Mouse (Mus musculus): Measurements from ENCODE around the gene Ccpg1os. TPM values are rescaled to one million over a fixed set of nuclear protein-coding genes. Genes with fewer than 3 reads are reported as not detected.

Ccpg1os gene
- total RNA-seq, 1 experiment from 2014 or later = 15.3 TPM

DNA sequence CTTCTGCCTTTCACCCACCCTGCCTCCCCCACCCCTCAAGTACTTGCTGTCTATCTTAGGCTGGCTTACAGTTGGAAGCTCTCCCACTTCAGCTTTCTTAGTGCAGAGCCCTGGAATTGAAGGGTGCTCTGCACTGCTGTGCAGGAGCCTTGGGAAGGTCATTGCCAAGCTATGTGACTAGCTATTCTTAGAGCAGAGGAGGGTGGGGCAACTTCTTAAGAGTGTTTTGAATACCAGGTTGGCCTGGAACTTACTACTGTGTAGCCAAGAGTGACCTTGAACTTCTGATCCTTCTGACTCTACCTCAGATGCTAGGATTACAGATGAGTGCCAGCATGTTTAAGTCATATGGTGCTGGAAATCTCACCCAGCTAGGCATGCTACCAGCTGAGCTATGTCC, 11.0 kb upstream of the Ccpg1os start:
- no peak for ATAC-seq (replicated peaks in 1 of 2; ENCODE audit: insufficient read depth in 1 of 2, low FRiP score in 2 of 2, low TSS enrichment in 1 of 2, low read depth in 1 of 2, poor library complexity in 2 of 2, severe bottlenecking in 2 of 2)

DNA sequence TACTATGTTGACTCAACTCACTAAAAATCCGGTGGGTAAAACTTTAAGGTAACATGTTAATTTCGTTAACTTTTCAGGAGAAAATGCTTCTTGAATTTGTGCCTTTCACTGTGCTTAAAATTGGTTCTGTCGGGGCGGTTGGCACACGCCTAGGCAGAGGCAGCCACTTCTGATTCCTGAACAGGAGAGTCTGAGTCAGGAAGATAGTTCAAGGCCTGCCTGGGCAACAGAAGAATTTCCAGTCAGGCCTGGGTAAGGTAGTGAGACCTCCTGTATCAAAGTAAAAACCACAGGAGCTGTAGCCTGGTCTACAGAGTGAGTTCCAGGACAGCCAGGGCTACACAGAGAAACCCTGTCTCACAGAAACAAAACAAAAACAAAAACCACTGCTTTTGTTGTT, 7.4 kb upstream of the Ccpg1os start:
- ATAC-seq (replicated peaks in 1 of 2; ENCODE audit: insufficient read depth in 1 of 2, low FRiP score in 2 of 2, low TSS enrichment in 1 of 2, low read depth in 1 of 2, poor library complexity in 2 of 2, severe bottlenecking in 2 of 2) = no peak

DNA sequence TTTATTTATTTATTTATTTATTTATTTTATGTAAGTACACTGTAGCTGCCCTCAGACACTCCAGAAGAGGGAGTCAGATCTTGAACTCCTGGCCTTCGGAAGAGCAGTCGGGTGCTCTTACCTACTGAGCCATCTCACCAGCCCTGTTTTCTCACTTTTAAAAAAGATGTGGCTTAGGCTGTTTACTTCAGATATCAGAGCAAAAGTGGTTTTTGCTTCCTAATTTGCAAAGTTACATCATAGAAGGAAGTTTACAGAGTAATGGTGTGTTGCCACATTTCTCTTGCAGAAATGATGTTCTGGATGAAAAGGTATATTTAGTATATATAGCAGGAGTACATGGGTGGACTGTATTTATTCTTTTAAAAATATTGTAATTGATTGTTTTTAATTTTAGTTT, 6.2 kb upstream of the Ccpg1os start:
- ATAC-seq (replicated peaks in 1 of 2; ENCODE audit: insufficient read depth in 1 of 2, low FRiP score in 2 of 2, low TSS enrichment in 1 of 2, low read depth in 1 of 2, poor library complexity in 2 of 2, severe bottlenecking in 2 of 2) = peak in 1 of 2 experiments; percentile 48; a peak in 1 of 4 replicates

DNA sequence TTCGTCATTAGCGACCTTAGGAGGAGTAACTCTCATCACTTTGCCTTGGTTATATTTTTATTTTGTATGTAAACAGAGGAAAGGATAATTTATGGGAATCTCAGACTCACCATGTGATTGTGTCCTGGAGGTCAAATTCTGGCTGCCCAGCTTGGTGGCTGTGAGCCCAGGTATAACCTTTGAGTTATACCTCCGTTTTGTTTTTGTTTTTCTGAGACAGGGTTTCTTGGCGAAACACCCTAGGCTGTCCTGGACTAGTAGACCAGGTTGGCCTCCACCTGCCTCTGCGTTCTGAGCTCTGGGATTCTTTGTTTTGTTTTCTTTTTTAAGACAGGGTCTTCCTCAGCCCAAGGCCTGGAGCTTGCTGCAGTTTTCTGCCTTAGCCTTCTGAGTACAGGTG, 3.5 kb upstream of the Ccpg1os start:
- no peak for ATAC-seq (replicated peaks in 1 of 2; ENCODE audit: insufficient read depth in 1 of 2, low FRiP score in 2 of 2, low TSS enrichment in 1 of 2, low read depth in 1 of 2, poor library complexity in 2 of 2, severe bottlenecking in 2 of 2)

DNA sequence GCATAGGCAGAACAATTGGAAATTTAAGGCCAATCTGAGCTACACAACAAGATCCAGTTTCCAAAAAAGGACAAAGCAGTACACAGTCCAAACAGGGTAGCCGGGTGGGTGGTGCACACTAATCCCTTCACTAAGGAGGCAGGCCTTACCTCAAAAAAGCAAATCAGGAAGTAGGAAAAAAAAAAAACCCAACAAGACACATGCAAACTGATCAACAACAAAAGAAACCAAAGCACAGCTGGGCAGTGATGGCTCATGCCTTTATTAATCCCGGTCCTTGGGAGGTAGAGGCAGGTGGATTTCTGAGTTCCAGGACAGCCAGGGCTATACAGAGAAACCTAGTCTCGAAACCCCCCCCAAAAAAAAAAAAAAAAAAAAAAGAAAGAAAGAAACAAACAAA, 2.5 kb upstream of the Ccpg1os start:
- no peak for ATAC-seq (replicated peaks in 1 of 2; ENCODE audit: insufficient read depth in 1 of 2, low FRiP score in 2 of 2, low TSS enrichment in 1 of 2, low read depth in 1 of 2, poor library complexity in 2 of 2, severe bottlenecking in 2 of 2)

DNA sequence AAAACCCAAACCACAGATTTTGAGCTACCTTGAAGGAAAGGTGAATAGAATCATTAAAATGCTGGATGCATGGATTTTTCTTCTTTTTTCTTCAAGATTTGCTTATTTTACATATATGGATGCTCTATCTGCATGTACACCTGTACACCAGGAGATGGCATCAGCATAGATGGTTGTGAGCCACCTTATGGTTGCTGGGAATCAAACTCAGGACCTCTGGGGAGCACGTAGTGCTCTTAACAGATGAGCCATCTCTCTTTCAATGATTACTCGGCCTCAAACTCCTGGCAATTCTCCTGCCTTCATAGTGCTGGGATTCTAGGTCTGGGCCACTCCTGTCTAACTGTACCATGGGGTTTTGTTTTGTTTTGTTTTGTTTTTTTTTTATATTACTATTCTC, 2.1 kb downstream of the Ccpg1os start:
- no peak for ATAC-seq (replicated peaks in 1 of 2; ENCODE audit: insufficient read depth in 1 of 2, low FRiP score in 2 of 2, low TSS enrichment in 1 of 2, low read depth in 1 of 2, poor library complexity in 2 of 2, severe bottlenecking in 2 of 2)

DNA sequence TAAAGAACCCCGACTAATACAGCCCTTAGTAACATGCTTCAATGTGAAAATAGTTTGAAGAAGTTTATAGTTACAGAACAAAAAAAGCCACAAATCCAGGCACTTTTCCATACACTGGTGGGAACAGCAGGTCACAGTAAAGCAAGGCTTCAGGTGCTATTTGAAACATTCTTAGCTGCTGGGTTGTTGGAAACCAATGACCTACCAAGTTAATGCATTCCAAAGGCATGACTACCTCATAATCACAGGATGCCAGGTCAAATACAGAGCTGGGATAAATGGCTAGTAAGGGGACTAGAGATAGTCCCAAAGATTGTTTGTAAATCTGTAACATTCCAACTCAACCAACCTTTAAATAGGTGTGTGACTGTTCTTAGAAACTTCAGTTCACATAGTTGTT, 9.9 kb downstream of the Ccpg1os start:
- no peak for ATAC-seq (replicated peaks in 1 of 2; ENCODE audit: insufficient read depth in 1 of 2, low FRiP score in 2 of 2, low TSS enrichment in 1 of 2, low read depth in 1 of 2, poor library complexity in 2 of 2, severe bottlenecking in 2 of 2)

DNA sequence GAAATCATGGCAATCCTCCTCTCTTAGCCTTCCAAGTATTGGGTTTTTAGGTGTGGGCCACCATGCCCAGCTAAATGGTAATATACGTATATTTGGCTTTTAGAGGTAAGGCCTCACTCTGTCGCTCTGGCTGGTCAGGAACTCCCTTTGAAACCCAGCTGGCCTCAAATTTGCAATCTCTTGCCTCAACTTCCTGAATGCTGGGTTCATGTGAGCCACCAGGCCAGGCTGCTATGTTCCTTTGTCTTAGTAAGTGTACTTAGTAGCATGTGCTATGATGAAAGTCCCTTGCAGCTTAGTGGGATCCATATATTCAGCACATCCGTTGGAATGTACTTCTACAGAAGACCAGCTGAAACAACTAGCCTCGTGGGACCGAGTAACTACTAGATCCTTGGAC, 10.4 kb downstream of the Ccpg1os start:
- peak in 1 of 2 experiments; percentile 45; a peak in 1 of 4 replicates for ATAC-seq (replicated peaks in 1 of 2; ENCODE audit: insufficient read depth in 1 of 2, low FRiP score in 2 of 2, low TSS enrichment in 1 of 2, low read depth in 1 of 2, poor library complexity in 2 of 2, severe bottlenecking in 2 of 2)

DNA sequence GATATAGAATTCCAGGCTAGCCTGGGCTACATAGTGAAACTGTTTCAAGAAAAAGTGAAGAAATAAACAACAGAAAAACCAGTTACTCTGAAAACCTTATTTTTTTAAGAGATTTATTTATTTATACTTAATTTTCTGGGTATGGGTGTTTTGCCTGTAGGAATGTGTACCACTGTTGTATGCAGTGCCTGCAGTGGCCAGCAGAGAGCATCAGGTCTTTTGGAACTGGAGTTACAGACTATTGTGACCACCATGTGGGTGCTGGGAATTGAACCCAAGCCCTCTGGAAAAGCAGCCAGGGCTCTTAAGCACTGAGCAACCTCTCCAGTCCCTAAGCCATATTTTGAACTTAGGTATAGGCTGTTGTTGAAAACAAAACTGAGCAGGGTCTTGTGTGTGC, 12.2 kb downstream of the Ccpg1os start:
- no peak for ATAC-seq (replicated peaks in 1 of 2; ENCODE audit: insufficient read depth in 1 of 2, low FRiP score in 2 of 2, low TSS enrichment in 1 of 2, low read depth in 1 of 2, poor library complexity in 2 of 2, severe bottlenecking in 2 of 2)

DNA sequence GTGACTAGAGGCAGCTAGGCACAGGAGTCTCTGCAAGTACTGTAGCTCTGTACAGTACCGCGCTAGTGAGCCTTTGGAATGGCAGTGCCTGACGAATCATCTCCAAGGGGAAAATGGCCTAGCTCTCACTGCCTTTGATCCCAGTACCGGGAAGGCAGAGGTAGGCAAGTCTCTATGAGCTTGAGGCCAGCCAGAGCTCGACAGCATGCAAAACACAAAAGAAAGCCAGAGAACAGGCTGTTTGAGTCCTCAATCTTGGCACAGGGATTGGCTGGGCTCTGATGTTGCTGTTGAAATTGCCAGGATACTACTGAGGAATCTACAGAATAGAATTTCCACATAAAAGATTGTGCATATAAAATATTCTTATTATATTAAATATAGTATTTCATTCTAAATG, 12.7 kb downstream of the Ccpg1os start:
- no peak for ATAC-seq (replicated peaks in 1 of 2; ENCODE audit: insufficient read depth in 1 of 2, low FRiP score in 2 of 2, low TSS enrichment in 1 of 2, low read depth in 1 of 2, poor library complexity in 2 of 2, severe bottlenecking in 2 of 2)

DNA sequence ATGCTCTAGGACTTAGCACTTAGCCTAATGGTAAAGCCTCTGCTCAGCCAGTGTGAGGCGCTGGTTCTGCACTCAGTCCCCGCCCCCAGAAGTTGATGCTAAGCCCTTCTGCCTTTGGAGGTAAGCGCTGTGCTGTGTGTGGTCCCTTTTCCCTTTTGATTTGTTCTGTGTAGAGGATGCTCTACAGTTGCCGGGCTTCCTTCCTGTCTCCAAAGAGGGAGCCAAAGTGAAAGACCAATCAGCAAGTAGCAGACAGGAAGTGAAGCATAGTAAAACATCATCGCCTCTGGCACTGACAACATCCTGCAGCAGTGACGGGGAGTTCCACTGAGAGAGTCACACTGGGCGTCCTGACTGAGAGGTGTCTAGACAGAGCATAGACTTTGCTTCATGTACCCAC, 15.3 kb downstream of the Ccpg1os start:
- ATAC-seq (replicated peaks in 1 of 2; ENCODE audit: insufficient read depth in 1 of 2, low FRiP score in 2 of 2, low TSS enrichment in 1 of 2, low read depth in 1 of 2, poor library complexity in 2 of 2, severe bottlenecking in 2 of 2) = peak; percentile 29 to 38; a peak in 1 of 4 replicates

DNA sequence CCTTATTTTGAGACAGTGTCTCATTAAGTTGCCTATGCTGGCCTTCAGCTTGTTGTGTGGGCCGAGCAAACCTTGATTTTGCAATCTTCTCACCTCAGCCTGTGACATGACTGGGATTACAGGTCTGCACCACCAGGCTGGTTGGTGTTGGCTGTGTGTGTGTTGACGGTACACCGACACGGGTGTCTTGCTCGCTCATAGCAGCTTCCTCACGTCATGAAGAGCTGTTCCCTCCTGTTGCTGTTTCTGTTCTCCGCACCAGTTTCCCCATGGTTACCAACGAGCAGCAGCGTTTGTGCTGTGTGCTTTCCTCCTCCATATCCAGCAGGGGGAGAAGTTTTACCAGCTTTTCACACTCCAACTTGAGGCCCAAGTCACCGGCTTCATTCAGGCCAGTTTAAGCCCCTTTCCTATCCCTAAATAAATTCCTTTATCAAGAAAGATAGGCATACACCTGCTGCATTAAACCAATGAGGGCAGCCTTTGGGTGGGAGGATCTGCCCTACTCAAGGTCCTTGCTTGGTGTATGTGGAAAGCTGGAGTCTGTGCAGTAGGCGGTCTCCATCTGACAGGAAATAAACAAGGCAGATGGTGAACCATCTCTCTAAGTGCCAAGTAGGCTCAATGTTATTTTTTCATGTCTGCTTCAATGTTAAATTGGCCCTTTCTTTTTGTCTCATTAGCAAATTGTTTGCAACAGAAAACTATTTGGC, 16.7 kb downstream of the Ccpg1os start:
- ATAC-seq (replicated peaks in 1 of 2; ENCODE audit: insufficient read depth in 1 of 2, low FRiP score in 2 of 2, low TSS enrichment in 1 of 2, low read depth in 1 of 2, poor library complexity in 2 of 2, severe bottlenecking in 2 of 2) = peak; percentile 90

DNA sequence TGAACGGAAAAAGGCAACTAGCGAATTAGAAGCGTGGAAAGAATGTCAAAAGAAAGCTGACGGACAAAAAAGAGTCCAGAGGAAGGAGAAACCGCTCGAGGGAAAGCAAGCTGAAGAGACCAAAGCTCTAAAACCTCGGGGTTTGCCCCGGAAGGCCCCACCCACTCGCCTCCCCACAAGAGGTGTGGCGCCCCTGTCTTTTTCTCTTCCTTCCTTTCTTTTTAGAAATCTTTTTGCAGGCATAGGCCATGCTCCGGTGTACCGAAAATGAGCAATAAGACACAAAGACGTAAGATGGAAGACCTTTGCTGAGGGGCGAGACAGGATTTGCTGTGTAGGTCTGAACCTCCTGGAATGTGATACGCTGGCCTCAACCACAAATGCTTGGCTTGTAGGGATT, 23.2 kb downstream of the Ccpg1os start:
- no peak for ATAC-seq (replicated peaks in 1 of 2; ENCODE audit: insufficient read depth in 1 of 2, low FRiP score in 2 of 2, low TSS enrichment in 1 of 2, low read depth in 1 of 2, poor library complexity in 2 of 2, severe bottlenecking in 2 of 2)

DNA sequence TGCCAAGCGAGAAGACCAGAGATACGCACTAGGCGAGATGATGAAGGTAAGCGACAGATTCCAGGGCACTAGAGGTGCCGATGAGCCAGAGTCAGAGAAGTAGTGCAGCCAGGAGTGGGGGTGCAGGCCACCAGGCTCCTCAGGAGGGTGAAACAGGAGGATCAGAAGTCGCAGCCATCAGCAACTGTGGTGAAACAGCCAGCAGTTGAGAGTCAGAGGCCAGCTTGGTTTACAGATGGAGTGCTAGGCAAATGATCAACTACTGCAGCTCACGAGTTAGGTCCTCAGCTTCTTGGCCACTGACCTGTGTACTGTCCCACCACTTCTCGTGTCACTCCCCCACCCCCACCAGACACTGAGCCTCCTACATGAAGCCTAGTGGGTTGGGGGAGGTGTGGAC, 23.8 kb downstream of the Ccpg1os start:
- ATAC-seq (replicated peaks in 1 of 2; ENCODE audit: insufficient read depth in 1 of 2, low FRiP score in 2 of 2, low TSS enrichment in 1 of 2, low read depth in 1 of 2, poor library complexity in 2 of 2, severe bottlenecking in 2 of 2) = no peak

DNA sequence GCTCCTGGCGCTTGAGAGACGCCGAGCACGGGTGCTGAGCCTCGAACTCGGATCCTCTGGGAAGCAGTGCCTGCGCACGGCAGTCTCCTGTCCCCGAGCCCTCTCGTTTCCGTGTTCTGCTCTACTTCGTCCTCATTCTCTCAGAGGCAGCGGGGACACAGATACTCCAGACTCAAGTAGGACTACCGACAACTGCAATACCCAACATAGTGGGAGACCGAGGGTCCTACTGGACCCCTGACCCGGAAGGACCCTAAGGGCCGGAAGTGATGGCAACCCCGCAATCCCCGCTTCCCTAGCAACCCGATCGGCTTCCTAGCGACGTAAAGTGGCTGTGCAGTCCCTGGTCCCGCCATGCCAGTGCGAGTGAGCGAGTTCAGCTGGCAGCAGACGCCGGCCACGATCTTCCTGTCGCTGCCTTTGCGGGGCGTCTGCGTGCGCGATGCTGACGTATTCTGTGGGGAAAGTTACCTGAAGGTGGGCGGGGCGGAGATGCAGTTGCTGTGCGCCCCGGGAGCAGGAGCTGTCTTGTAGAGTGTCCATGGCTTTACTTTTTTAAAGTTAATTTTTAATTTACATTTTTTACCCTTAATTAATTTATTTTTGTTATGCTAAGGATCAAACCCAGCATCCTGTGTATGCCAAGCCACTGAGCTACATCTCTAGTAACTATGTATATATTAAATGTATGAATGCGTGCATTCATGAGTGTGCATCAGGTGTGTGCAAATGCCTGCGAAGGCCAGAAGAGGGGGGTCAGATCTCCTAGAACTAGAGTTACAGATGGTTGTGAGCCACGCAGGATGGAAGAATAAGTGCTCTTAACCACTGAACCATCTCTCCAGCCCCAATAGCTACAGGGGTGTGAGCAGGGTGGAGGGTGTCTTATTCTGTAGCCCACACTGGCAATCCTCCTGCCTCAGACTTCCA, 26.4 kb downstream of the Ccpg1os start, which contains the start of the genes Dyx1c1 and Gm44503:
Gene Dyx1c1, plus strand, starts transcription at position 265 of the 930 bp plus-strand sequence.
Gene Gm44503, plus strand, starts transcription at position 332 of the 930 bp plus-strand sequence.
- ATAC-seq (replicated peaks in 1 of 2; ENCODE audit: insufficient read depth in 1 of 2, low FRiP score in 2 of 2, low TSS enrichment in 1 of 2, low read depth in 1 of 2, poor library complexity in 2 of 2, severe bottlenecking in 2 of 2) = peak; percentile 92 to 96

DNA sequence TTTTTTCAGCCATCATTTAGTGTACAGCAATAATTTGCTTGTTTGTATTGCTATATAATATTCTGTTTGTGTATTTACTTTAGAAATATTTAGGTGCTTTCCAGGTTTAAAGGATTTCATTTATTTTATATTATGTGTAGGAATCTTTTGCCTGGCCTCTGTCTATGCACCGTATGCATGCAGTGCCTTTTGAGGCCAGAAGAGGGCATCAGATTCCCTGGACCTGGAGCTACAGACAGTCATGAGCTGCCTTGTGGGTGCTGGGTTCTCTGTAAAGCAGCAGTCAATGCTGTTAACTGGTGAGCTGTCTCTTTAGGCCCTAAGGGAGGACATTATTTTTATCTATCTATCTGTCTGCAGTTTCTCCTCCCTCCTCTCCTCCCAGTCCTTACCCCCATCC, 29.6 kb downstream of the Ccpg1os start:
- ATAC-seq (replicated peaks in 1 of 2; ENCODE audit: insufficient read depth in 1 of 2, low FRiP score in 2 of 2, low TSS enrichment in 1 of 2, low read depth in 1 of 2, poor library complexity in 2 of 2, severe bottlenecking in 2 of 2) = peak; percentile 41 to 56; a peak in 2 of 4 replicates

DNA sequence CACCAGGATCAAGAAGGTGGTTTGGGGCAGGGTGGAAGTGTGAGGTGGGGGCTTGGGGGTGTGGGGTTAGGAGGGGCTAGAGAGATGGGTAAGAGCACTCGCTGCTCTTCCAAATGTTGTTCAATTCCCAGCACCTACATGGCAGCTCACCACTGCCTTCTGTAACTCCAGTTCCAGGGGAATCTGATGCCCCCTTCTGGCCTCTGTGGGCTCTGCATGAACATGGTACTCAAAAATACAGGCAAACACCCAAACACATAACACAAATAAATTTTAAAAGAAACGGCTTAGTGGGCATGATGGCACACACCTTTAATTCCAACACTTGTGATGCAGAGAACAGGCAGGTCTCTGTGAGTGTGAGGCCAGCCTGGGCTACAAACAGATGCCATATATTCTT, 30.4 kb downstream of the Ccpg1os start:
- ATAC-seq (replicated peaks in 1 of 2; ENCODE audit: insufficient read depth in 1 of 2, low FRiP score in 2 of 2, low TSS enrichment in 1 of 2, low read depth in 1 of 2, poor library complexity in 2 of 2, severe bottlenecking in 2 of 2) = no peak

DNA sequence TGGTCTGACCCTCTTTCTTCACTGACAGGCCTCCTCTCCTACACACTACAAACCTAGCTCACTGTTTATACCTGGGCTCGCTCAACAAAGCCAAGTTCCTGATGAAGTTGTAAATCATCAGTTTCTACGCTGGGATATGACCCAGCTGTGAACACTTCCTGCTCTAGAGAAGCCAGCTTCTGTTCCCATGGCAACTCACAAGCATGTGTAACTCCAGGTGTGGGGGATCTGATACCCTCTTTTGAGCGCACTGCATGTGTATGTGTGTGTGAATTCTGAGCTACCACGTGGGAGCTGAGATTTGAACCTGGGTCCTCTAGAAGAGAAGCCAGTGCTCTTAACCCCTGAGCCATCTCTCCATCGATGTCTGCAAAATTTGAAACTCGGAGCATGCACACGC, 35.6 kb downstream of the Ccpg1os start:
- ATAC-seq (replicated peaks in 1 of 2; ENCODE audit: insufficient read depth in 1 of 2, low FRiP score in 2 of 2, low TSS enrichment in 1 of 2, low read depth in 1 of 2, poor library complexity in 2 of 2, severe bottlenecking in 2 of 2) = no peak
